Mouse (Mus musculus) kidney, embryonic 16.5 days (tissue): ENCODE measurements around the gene Gm20905. TPM values are rescaled to one million over a fixed set of nuclear protein-coding genes. Genes with fewer than 3 reads are reported as not detected.
"Not testable (repeated sequence)": the region's sequence is repeated elsewhere in the genome, so short reads cannot be mapped to it uniquely, and the experiment has no call there.

Experiments used
- ATAC-seq: fragments of 200-750 bp; cut with Nextera tagmentation; 2 replicates; pipeline ENCODE4 v1.8.0; 2017; ENCODE audit warnings: moderate TSS enrichment; ENCODE audit not compliant: low FRiP score, low TSS enrichment
- H3K27ac ChIP-seq: fragments of 300-500 bp; sonication (generic); 2 replicates; pipeline ENCODE4 v1.5.1; 2014; ENCODE audit warnings: low read length
- H3K27me3 ChIP-seq: fragments of 300-500 bp; sonication (generic); 2 replicates; pipeline ENCODE4 v1.6.1; 2014; ENCODE audit warnings: low read length, control low read depth, mixed read lengths; ENCODE audit not compliant: insufficient read depth
- H3K36me3 ChIP-seq: fragments of 300-500 bp; sonication (generic); 2 replicates; pipeline ENCODE4 v1.6.1; 2014; ENCODE audit warnings: low read length, control low read depth, mixed read lengths; ENCODE audit not compliant: insufficient read depth
- H3K4me1 ChIP-seq: fragments of 300-500 bp; sonication (generic); 2 replicates; pipeline ENCODE4 v1.6.1; 2014; ENCODE audit warnings: low read length, control low read depth, mixed read lengths; ENCODE audit not compliant: insufficient read depth
- H3K4me2 ChIP-seq: fragments of 300-500 bp; sonication (generic); replicated peaks from 2 replicates; pipeline ENCODE4 v1.6.1; 2014; ENCODE audit warnings: low read depth, low read length
- H3K4me3 ChIP-seq: fragments of 300-500 bp; sonication (generic); 2 replicates; pipeline ENCODE4 v1.5.1; 2014; ENCODE audit warnings: mild to moderate bottlenecking, low read length
- H3K9ac ChIP-seq: fragments of 300-500 bp; sonication (generic); replicated peaks from 2 replicates; pipeline ENCODE4 v1.6.1; 2014; ENCODE audit warnings: low read length
- H3K9me3 ChIP-seq: fragments of 300-500 bp; sonication (generic); 2 replicates; pipeline ENCODE4 v1.6.1; 2016; ENCODE audit warnings: low read length, control low read depth
- WGBS: fragments of 180-500 bp; shearing (Covaris S2); extraction: QIAGEN DNeasy Blood & Tissue Kit; methylation state at CpG from one replicate; pipeline ENCODE4 v1.1.7; 2014; 5-methylcytosine and 5-hydroxymethylcytosine counted together
- polyA plus RNA-seq: library from polyadenylated mRNA; unstranded; fragments of >200 nt; fragmentation: Nextera tagmentation; extraction: Ambion mirVana; gene quantifications from 2 replicates; pipeline ENCODE4 v1.2.1, GENCODE M21; 2015

Gene Gm20905
- polyA plus RNA-seq, result not detected in 2 replicates

DNA sequence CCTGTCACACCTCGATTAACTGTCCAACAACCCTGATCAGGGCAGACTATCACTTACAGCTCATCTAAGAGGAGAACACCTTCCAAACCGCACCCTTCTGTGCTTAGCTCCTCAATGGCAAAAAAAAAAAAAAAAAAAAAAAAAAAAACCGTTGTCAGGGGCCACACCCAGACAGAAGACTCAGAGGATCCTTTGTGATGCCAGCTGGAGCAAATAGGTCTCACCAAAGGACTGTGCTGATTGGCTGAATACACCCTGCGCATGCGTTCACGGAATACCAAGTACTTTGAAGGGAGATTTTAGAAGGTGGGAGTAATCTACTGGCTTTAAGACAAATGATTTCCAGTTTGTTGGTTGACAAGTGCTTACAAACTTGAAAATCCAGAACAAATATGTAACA is at the start of gene Gm20905:
Gene Gm20905 (minus strand): TSS at position 101 of the 400 bp plus-strand sequence.
- not testable (repeated sequence) for H3K27ac ChIP-seq, H3K9me3 ChIP-seq, H3K27me3 ChIP-seq, H3K4me1 ChIP-seq, H3K36me3 ChIP-seq, H3K9ac ChIP-seq, H3K4me2 ChIP-seq, ATAC-seq, H3K4me3 ChIP-seq
- no CpG with 5 or more reads among the region's 6 CpGs for WGBS
